Mouse (Mus musculus): ENCODE results near the gene Selenop.
"Not testable (repeated sequence)": the region's sequence is repeated elsewhere in the genome, so short reads cannot be mapped to it uniquely, and the experiment has no call there.

Gene Selenop

DNA sequence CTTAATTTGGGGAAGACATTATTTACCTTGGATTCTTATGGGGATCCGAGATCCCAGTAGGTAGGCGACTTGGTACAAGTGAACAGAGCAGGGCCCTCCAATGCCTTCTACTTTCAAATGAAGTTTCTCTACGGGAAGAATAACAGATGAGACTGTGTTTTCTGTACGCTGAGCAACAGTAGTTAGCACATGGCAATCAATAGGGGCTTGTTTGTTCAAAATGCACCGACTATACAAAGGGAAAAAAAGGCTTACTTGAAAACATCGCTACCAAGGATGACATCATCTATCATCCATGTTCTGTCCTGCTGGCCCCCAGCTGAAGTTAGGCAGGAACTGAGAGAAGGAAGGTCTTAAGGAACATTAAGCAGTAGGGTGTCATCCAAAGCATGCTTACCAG is at the start of gene Selenop:
Selenop (plus strand) TSS at position 301 of the 400 bp plus-strand sequence.
- no peak for DNase-seq (ENCODE audit: low read depth, low spot score)

DNA sequence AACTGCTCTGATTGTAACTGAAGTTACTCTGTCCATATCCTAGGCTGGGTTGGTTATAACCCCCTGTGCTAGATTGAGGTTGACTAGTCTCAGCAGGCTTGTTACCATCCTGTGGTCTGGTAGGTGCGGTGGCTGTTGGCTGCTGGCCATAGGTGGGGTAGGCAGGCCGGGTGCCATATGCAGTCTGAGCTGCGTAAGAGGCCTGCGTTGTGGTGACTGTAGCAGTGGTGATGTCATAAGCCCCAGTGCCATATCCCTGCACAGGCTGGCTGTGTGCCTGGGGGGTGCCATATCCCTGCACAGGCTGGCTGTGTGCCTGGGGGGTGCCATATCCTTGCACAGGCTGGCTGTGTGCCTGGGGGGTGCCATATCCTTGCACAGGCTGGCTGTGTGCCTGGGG is 49.7 kb upstream of the Selenop start:
- DNase-seq (ENCODE audit: low read depth, low spot score), result not testable (repeated sequence)

DNA sequence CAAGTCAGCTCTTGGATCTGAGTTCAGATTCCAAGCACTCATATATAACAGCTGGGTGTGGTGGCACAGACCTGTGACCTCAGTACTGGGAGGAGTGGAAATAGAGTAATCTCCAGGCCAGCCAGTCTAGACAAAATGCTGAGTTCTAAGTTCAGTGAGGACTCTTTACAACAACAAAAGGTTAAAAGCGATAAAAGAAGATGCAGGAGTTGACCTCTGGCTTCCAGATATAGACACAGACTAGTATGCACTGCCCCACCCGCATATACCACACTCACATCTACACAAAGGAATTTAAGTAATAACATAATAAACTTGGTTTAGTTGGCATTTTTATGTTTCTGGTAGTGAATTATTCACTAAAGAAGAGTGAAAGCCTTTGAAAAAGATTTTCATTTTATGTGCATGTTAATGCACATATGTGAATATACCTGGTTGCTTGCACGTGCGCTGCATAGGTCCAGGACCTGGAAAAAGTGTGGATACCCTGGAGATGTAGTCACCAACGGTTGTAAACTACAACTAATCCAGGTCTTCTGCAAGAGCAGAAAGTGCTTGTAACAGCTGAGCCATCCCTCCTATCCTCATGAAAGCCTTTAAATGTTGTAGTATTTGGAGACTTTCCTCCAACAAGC is 45.4 kb upstream of the Selenop start:
- no peak for DNase-seq (ENCODE audit: low read depth, low spot score)

DNA sequence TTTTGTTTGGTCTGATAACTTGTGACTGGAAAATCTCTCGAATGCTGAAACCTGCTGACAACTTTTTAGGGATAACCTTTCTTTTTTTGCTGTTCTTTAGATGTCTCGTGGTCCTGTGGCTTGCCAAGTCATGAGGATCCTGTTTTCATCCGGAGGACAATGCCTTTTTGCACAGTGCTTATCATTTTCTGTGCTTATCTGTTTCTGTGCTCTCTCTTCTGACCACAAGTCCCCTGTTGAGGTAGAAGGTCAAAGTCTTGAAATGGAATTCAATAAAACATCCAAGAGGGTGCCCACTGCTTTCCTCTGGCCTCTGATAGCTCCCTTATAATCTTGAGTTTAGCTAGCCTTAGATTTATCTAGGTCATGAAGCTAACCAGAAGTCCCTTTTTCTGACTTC is 41.8 kb upstream of the Selenop start:
- DNase-seq (ENCODE audit: low read depth, low spot score), result no peak

DNA sequence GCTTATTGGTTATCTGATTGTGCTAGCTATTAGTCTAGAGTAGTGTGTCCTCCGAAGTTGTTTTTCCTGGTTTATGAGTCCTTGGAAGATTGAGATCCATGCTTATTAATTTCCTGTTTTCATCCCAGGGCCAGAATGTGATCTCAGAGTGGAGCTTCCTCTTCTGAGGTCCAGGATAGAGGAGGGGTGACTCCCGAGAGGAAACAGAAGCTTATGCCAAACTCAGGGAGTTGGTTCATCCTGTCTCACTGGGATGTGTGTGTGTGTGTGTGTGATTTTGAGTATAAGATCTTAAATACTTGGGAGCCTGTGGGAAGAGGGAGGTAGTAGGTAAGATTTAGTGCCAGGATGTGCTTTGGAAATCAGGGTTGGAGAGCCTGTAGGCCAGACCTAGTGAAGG is 40.2 kb upstream of the Selenop start:
- DNase-seq (ENCODE audit: low read depth, low spot score), result peak; percentile 53

DNA sequence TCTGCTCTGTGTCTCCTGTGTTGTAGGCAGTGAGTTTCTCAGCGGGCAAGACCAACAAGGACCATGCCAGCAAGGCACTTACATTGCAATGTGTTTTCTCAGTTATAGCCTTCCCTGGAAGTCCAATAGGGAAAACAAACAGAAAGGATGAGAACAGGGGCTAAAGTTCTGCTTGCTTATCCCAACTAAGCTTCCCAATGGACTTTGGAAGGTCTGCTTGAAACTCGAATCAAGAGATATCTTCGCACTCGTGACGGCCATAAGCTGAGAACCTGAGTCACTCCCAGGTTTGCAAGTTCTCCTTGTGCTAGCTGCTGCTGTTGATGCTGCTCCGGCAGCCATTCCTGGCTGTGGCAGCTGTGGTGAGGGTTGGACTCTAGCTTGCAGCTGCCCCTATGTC is 39.4 kb upstream of the Selenop start:
- DNase-seq (ENCODE audit: low read depth, low spot score), result no peak

DNA sequence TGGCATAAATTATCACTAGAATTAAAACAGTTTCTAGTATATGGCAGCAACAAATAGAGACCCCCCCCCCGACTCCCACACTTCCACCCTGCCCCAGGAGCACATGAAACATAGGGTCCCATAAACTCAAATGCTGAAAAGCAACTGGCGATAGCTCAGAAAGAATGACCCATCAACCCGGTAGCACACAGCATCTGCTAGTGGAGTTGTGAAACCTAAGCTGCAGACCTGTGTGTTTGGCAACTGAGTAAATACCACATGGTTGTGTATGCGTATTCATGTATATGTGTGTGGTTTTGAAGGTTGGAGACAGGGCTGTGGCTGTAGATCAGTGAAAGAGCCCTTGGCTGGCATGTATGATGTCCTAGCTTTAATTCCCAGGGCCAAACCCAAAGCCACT is 37.3 kb upstream of the Selenop start:
- DNase-seq (ENCODE audit: low read depth, low spot score), result no peak

DNA sequence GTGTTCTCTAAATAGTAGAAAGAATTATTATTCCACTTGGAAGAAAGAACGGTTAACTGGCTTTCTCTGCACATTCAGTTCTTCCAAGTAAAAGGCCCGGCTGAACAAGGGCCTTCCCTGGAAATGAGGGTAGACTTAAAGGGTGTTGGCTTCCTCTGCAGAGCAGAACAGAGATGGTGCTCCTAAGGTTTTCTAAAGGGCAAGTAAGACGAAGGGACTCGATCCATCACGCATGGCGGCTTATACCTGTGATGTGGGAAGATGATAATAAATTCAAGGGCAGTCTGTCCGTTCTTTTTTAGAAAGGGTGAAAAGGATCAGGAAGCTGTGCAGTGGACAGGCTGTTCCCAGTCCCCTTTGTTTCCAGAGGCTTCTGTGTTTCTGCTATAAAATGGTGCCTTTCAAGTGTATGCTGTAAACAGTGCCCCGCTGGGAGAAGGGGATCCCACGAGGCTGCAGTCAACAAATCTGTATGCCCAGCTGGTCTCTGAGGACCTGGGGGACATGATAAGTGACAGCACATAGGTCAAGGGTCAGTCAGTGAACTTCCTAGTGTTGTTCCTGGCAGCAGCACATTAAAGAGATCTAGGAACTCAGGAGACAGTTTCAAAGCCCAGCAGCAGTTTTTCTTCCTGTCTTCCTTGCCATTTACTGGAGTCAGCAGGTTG is 36.0 kb upstream of the Selenop start:
- DNase-seq (ENCODE audit: low read depth, low spot score), result peak; percentile 27

DNA sequence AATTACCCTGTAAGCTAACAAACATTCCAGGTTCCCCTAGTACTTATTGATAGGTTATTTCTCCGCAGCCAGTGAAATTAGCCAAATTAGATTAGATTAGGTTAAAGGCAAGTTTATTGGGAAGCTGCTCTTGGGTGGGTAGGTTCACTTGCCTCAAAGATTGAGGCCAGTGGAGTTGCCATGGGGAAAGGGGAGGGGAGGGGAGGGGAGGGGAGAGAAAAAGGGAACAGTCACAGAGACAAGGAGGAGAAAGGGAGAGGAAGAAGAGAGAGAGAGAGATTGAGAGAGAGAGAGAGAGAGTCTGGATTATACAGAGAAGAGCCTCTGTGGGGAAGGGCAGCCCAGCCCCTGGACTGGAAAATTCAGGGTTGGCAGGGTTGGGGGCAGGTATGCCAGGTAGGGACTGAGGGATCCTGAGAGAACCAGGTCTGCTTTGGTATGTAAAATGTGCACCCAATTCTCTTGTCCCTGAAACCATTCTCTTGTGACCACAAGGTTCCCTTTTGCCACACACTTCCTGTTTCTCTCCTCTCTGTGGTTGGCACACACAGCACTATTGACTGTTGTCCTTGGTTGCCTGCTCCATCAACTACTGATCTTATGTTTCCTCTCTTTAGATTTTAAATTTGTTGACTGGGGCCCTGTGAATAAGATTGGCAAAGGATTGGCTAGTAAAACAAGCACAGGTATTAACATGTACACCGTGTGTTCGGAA is 34.4 kb upstream of the Selenop start:
- peak; percentile 40 for DNase-seq (ENCODE audit: low read depth, low spot score)

DNA sequence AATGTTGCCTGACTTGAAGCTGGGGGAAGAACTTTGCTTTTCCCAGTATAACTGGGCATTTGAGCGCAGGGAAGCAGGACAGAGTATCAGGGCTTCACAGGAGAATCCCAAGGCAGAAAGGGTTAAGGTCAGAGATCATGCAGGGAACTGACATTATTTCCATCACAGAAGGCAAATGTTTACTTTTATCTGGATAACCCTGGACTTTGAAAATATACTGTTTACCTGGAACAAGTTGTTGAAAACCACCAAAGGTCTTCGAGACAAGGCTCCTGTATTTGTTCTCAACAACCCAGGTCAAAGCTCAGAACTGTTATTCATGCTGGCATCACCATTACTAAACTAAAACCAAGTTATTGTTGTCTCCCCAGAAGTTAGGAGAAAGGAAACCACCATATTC is 32.0 kb upstream of the Selenop start:
- no peak for DNase-seq (ENCODE audit: low read depth, low spot score)

DNA sequence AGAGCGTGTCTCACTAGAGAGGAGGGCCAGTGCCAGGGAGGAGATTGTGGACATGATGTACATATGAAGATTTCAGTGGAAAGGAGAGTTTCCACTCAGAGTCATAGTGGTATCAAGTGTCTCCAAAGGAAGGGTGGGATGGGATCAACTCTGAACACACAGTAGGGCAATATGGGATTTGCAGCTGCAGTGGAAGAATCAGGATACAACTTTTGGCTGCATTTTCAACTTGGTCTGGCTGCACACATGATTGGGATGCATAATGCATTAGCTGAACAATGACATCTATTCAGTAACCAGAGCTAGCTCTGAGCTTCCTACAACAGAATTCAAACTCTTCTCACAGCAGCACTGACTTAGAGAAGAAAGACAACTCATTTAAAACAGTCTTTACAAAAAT is 30.4 kb upstream of the Selenop start:
- DNase-seq (ENCODE audit: low read depth, low spot score), result no peak

DNA sequence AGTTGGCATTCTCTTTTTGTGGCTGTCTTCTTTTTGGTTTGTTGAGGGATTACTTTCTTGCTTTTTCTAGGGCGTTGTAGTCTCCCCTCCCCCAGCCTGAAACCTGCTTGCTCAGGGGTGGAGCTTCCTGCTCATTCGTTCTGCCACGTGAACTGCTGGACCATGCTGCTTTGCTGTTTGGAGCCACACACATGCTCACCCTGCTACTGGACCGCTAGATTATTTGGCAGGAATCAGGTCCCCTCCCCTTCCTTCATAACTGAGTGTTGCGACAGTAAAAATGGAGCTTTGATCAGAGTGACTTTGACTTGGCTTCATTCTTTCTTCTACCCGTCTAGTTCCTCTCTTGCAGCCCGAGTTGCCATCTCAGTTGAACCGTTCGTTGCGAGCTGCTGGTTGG is 23.3 kb upstream of the Selenop start:
- DNase-seq (ENCODE audit: low read depth, low spot score), result not testable (repeated sequence)

DNA sequence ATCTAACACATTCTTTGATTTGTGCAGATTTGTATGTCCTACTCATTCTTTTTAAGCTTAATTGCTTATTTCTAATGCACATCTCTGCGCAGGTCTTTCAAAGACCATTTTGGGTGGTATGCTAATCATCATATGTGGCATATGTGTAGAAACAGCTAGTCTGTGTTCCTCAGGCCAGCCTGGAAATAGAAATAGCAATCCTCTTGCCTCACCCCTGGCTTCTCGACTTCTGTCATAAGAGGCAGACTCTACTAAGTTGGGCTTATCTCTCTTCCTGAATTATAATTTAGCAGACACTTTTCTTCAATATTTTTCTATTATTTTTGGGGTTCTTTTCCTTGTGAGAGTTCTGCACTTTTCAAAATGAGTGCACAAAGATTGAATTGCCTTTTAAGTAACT is 17.7 kb upstream of the Selenop start:
- DNase-seq (ENCODE audit: low read depth, low spot score), result no peak

DNA sequence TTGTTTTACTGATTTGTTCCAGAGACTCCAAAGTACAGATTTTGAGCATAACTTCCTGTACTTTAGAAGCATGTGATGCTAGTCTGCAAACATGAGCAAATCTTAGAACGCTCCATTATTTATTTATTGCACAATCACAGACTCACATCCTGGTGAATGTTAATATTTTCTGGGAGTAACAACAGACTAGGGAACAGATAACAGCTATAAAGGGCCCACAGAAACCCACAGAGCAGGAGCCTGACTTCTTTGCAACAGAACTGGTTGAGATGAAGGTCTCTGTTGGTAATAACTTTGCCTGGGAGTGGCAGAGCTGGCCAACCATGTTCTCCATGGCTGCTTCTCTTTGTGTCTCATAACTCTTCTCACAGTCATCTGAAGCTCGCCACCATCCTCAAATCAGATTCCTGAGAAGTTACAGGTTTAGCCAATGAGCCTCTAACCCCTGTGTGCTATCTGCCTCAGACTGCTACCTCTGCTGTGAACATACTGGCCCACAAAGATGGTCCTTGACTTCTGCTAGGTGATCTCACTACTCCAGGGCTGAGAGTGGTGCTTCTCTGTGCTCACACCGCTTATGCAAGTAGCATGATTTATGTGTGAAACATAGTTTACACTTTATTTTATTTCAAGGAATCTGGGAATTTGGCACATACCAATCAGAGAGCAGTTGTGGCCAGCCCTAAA is 17.2 kb upstream of the Selenop start:
- DNase-seq (ENCODE audit: low read depth, low spot score), result no peak

DNA sequence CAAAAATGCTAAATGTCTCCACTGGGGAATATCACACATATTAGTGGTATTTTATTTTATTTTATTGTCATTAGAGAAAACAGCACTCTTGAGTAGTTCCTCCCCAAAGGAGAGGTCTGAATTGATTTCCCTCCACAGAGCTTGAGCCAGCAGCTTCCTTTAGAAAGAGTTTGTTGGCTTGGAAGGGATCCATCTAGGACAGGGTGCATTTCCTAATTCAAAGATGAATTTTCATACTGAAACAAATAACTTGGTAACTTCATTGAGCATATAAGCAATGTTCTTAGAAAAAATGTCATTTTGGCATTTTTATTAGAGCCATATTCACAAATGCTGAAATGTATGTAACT is 16.7 kb upstream of the Selenop start:
- no peak for DNase-seq (ENCODE audit: low read depth, low spot score)

DNA sequence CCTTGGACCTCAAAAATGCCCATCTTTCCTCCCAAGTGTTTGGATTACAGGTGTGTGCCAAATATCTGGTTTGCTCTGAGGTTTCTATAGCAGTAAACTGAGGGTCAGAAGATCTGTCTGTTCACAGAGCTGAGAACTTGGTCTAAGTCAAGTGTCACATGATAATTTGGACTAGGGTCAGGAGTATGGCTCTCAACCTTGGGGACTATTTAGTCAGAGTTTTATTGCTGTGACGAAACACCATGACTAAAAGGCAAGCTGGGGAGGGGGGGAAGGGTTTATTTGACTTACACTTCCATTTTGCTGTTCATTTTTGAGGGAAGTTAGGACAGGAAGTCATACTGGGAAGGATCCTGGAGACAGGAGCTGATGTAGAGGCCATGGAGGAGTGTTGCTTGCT is 9.3 kb upstream of the Selenop start:
- DNase-seq (ENCODE audit: low read depth, low spot score), result no peak

DNA sequence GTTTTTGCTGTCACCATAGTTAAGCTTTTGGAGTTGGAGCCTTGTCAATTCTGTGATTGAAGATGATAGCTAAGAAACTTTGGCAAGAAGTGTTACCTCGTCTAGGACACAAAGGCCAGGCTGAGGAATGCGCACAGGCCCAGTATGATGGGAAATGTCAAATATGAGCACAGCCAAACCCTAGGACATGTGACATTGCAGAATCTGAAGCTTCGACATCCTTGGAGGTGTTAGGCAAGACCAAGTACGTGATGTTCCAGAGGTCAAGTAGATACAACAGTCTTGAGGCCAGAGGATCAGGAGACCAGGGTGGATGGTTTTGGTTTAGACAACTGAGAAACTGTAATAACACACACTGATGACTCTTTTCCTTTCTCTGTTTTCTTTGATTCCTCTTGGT is 8.0 kb upstream of the Selenop start:
- DNase-seq (ENCODE audit: low read depth, low spot score), result peak; percentile 55

DNA sequence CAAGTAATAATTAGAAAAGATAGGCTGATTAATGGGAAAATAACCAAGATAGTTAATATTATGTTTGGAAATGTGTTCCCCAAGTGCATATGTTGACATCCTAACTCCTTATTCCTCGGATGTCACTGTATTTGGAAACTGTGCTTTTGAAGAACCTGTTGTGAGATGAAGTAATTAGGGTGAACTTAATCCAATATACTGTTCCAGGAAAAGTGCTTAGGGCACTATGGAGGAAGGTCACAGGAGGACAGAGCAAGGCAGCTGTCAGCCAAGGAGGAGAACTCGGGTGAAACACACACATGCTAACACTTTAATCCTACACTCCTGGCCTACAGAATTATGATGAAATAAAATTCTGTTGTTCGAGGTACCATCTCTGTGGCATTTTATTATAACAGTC is 5.5 kb upstream of the Selenop start:
- no peak for DNase-seq (ENCODE audit: low read depth, low spot score)

DNA sequence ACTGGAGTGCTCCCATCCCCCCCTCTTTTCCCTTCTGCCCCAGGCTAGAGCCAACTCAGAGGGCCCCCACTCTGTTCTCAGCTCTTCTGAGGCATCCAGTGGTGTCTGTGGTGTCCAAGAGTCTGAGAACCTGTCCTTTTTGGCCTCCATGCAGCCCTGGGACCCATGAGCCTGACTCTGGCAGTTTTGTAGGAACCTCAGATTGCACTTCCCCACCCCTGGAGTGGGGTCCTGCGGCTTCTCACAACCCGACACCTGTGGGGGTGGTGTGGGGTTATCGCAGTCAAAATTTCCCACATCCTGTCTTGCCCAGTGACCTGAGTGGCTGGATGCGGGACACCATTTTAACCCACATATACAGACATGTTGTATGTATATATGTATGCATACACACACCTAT is 4.1 kb upstream of the Selenop start:
- no peak for DNase-seq (ENCODE audit: low read depth, low spot score)

DNA sequence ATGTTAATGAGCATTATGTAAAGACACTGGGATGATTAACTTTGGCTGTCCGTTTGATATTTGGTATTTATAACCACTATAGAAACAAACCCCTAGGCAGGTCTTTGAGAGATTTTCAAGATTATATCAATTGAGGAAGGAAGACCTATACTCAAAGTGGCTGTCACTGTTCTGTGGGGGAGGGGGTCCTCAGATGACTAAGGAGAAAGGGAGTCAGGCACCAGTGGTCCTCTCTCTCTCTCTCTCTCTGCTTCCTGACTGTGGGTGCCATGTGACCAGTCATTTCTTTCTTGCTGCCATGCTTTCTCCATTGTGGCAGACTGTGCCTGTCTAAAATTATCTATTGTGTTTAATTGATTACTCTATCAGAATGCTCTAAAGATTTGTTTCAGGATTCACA is 3.5 kb upstream of the Selenop start:
- no peak for DNase-seq (ENCODE audit: low read depth, low spot score)

DNA sequence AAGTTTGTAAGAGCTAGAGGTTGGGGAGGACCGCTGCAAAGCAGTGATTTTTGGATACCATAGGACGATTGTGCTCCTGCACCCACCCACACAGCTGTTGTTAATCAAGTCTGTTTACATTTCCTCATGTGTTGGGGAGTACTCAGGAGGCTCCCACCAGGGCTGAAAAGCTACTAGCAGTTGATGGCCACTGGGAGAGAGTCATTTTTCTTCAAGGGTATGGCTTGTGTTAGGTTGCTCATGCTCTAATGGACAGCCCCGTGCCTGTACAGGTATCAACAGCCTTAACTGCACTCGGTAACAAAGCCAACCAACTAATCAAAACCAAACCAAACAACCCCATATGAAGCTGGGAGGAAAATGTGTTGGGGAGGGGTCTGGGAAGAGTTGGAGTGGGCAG is 1.1 kb downstream of the Selenop start:
- no peak for DNase-seq (ENCODE audit: low read depth, low spot score)

DNA sequence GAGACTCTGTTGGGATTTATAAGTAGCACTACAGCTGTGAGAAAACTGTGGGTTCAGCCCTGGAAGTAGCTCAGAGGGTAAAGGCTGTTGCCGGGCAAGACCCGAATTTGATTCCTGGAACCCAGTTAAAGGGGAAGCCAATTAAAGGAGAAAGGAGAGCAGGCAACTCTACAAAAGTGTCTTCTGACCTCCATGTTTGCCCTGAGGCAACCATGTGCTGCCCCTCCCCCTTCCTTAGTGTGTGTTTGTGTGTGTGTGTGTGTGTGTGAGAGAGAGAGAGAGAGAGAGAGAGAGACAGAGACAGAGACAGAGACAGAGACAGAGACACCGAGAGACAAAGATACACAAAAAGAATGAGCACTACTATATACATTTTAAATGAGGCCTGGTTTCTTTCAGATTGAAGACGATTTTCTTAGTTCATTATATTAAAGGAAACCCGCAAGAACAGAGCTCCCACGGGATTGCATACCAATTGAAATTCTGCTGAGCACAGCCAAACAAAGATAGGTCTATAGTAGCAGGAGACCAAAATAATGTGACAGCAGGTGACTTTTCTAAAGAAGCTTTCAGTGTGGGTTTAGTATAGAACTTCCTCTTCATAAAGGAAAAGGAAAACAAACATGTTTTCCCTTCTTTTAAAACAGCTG is 1.8 kb downstream of the Selenop start:
- no peak for DNase-seq (ENCODE audit: low read depth, low spot score)

Data from skeletal muscle tissue, adult 2 months (tissue).